Mouse (Mus musculus): Measurements from ENCODE around the gene Selenov.

GRCm38 (mm10) chr7:28335471-28335870, 44.5 kb upstream of the Selenov start:
- TF ChIP-seq POLR2A (IDR thresholded peaks at IDR 0.05; ENCODE audit: insufficient read length, low read depth) (no peak), REST (IDR thresholded peaks at IDR 0.05; ENCODE audit: insufficient read depth, insufficient read length) (no peak), SRF (IDR thresholded peaks at IDR 0.05; ENCODE audit: control insufficient read depth, insufficient read length, low read depth) (no peak), E2F4 (IDR thresholded peaks at IDR 0.05; ENCODE audit: insufficient read depth) (no peak), TCF12 (IDR thresholded peaks at IDR 0.05; ENCODE audit: insufficient read depth, poor library complexity, severe bottlenecking) (no peak), MAX (IDR thresholded peaks at IDR 0.05; ENCODE audit: low read depth) (no peak), USF1 (IDR thresholded peaks at IDR 0.05; ENCODE audit: low read depth) (no peak), CEBPB (IDR thresholded peaks at IDR 0.05; ENCODE audit: insufficient read depth, poor library complexity, severe bottlenecking) (no peak), POLR2AphosphoS2 (IDR thresholded peaks at IDR 0.05; ENCODE audit: insufficient read length, low read depth) (no peak)
